Mouse (Mus musculus) monocyte, adult 5-6 weeks (primary cell): Measurements from ENCODE around the gene Tmem120b. TPM values are rescaled to one million over a fixed set of nuclear protein-coding genes. Genes with fewer than 3 reads are reported as not detected.

Source experiments
- ATAC-seq: fragments of 153-309, 156-312 bp; replicated peaks from 2 replicates; pipeline ENCODE4 v1.8.0; 2017; ENCODE audit warnings: mild to moderate bottlenecking; ENCODE audit not compliant: low TSS enrichment, insufficient number of reproducible peaks, severe bottlenecking, poor library complexity, low FRiP score
- total RNA-seq: library from RNA; stranded (forward); fragments of 200-1000, 200-491, 200-594 nt; gene quantifications from 3 replicates; pipeline ENCODE4 v1.2.3, GENCODE M21; 2017

Gene Tmem120b
- total RNA-seq, 1 experiment from 2014 or later: 0.67 TPM

GRCm38 (mm10) chr5:123117257-123117656, 49.0 kb downstream of the Tmem120b start:
- ATAC-seq: peak; percentile 76

DNA sequence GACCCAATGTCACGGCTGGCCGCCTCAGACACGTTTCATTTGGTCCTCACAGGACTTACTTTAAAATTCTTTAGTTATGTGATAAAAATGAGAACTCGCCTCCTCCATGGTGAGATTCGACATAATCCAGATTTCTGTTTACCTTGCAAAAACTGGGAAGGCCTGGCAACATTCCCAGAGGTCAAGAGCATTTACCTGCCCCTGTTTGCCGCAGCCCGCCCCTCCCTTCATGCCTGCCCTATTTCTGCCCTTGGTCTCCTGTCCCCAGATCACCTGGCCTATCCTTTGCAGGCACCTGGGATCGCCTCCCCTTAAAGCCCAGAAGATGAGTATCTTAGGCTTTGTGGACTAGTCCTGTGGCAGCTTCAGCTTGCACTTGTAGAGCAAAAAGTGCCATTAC, 49.6 kb downstream of the Tmem120b start:
- no peak for ATAC-seq

GRCm38 (mm10) chr5:123118826-123119225, 50.6 kb downstream of the Tmem120b start:
- ATAC-seq: no peak

- ATAC-seq: no peak
These were observed 52.5 kb downstream of the Tmem120b start for GRCm38 (mm10) chr5:123120624-123121215.

DNA sequence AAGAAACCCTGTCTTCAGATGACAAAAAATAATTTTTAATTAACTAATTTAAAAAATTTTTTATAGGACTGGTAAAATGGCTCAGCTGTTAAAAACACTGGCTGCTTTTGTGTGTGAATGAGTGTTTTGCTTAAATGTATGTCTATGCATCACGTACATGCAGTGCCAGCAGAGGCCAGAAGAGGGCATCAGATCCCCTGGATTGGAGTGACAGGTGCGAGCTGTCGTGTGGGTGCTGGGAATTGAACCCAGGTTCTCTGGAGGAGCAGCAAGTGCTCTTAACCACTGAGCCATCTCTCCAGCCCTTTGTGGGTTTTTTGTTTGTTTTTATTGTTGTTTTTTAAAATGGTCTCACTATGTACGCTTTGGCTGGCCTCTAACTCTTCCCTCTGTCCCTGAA, 54.0 kb downstream of the Tmem120b start:
- no peak for ATAC-seq

DNA sequence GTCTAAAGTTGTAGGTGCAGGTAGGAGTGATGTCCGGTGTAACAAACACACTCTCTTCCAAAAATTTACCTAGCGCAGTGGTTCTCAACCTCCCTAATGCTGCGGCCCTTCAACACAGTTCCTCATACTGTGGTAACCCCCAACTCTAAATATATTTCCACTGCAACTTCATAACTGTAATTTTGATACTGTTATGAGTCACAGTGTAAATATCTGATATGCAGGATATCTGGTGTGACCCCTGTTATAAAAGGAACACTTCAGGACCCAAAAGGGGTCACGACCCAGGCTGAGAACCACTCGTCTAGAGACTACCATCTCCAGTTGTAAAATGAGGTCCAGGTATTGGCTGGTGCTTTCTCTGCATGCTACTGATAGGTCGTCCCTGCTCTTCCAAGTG, 56.9 kb downstream of the Tmem120b start:
- ATAC-seq: no peak

- peak; percentile 69 for ATAC-seq
These were observed 57.6 kb downstream of the Tmem120b start for GRCm38 (mm10) chr5:123125638-123126406.

DNA sequence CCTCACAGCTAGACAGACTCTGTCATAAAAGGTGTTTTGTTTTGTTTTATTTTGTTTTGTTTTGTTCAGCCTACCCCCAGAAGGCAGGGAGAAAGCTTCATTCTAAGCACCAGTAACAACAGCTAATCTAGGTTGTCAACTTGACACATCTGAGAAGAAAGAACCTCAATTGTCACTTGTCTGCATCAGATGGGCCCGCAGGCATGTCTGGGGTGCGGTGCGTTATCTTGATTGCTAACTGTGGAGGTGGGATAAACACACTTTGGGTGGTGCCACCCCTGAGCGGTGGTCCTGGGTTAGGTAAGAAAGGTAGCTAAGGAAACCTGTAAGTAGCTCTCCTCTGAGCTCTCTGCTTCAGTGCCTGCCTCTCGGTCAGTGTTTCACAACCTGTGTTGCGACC, 58.8 kb downstream of the Tmem120b start:
- ATAC-seq: no peak

DNA sequence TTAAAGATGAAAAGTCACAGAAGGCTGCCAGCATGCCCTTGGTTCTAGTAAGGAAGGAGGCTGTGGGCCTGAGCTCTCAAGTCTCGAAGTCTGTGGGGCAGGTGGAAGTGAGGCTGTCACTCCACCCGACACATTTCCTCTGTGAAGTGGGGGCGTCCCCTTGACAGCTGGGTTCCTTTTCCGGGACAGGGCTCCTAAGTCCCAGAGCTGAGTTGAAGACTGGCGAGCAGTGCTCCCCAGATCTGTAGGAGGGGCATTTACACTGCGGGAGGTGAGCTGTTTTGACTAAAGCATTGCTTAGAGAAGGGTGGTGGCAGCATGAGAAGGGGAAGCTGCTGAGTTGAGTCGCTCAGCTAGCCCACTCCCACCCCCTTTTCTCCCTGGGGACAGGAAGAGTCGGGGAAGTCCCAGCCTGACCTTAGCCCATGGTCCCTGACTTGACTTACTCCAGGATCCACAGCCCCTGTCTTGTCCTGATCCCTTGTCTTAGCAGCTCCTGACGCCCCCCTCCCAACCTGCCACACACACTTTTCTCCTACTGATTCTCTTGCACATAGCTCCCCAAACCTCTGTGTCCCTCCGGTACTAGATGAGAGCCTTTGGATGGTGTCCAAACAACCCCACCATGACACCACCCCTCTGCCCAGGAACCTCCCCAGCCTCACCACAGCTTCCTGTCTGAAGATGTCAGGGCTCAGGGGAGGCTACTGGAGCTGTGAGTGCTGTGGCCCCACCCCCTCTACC, 60.4 kb downstream of the Tmem120b start:
- ATAC-seq: peak; percentile 60

DNA sequence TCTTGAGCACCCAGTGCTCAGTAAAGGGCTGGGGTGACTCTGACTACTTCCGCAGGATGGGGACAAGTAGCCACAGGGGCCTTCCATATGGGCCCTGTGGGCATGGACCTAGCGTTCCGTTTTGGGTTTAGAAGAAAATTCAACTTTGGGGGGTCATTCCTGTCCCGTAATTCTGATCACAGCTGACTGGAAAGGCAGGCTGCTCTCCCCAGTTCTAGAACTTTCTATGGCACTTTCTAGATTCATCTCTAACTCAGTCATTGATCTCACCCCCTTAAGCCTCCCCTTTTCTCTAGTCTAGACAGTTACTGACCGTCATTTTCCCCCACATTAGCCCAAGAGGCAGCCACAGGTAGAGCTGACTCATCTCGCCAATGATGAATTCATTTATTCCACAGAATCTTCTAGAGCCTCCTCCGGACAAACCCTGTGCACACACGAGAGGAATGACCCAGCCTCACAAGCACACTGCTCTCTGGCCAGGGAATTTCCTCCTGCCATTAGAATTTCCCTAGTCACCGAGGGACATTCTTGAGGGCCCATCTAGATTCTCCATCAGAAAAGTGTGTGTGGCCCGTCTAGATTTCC, 61.0 kb downstream of the Tmem120b start:
- ATAC-seq: no peak

DNA sequence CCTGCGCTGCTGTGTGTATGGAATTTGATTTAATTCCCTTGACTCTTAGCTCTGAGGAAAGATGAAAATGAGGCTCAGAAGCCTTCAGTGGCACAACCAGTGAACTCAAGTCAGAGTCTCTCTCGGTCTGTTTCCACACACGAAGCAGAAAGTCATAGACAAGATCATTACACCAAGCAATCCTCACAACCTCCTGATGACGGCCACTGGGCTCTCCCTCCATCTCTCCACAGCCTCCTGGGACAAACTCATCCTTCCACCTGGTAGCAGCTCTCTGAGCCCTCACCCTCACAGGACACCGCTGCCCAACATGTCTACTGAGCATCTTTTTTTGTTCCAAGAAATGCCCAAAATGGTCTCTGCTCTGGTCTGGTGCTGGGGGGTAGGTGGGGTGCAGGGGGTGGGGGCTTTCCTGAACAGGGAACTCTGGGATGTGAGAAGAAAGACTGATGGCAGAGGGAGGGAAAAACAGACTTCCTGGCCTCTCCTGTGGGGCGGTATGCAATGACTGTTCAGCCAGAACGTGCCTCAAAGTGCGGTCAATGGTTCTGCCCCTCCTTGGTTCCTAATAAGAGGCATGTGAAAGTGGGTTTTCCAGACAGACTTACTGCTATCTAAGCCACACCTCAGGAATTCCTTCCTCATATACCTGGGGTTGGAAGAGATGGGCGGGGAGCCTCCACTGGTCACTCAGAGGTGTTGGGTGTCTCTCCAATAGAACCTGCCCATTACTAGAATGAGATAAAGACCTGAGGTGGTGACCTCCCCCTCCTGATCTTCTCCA, 62.0 kb downstream of the Tmem120b start:
- ATAC-seq: no peak

GRCm38 (mm10) chr5:123130814-123131148, 62.6 kb downstream of the Tmem120b start:
- ATAC-seq: no peak

GRCm38 (mm10) chr5:123132308-123133071, 64.3 kb downstream of the Tmem120b start, which contains the start of gene Rhof:
Rhof (minus strand) TSS chr5:123132692.
- peak; percentile 45 for ATAC-seq

DNA sequence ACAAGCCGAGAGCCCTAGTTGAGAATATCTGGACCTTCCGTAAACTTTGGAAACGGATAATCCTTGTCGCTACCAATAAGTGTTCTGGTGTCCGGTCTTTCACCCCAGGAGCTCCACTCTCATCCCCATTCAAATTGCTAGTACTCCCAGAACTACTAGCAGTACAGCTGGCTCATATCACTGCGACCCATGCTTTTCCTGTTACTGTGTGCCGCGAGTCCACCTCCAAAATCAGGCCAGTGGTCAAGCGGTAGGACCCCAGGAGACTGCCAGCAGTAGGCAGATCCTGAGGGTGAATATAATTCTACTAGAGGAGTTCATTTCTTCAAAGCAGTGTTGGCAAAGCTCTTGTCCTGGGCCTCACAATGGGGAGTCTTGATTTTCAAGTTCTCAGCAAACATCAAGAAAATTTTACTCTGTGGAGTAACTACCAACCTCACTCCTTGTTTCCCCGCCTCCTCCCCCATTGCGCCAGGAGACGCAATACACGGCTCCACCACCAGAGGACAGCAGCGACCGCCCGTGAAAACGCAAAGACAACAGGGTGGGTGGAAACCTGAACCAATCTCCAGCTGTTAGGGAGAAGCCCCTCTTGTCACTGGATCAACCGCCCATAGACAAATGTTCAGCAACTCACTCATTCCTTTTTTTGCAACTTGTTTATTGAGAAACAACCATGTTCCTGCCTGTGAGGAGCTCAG, 65.0 kb downstream of the Tmem120b start:
- 0 out of 2 replicates have a peak, but pooled peaks have one; percentile 15 for ATAC-seq

DNA sequence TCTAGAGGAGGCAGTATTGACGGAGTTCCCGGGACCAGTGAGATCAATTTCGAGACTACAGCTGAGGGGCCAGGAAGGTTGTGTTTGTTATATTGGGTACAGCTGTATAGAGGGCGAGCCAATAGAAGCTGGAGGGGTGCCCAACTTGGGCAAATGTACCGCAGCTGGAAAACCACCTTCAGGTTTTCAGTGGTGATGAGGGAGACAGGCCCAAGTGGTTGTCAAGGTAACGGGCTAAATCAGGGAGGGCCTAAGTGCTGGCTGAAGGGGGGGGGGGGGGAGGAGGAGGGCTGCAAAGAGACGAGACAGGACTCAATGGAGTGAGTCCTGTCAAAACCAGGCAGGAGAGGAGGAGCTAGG, 65.5 kb downstream of the Tmem120b start:
- ATAC-seq: no peak

DNA sequence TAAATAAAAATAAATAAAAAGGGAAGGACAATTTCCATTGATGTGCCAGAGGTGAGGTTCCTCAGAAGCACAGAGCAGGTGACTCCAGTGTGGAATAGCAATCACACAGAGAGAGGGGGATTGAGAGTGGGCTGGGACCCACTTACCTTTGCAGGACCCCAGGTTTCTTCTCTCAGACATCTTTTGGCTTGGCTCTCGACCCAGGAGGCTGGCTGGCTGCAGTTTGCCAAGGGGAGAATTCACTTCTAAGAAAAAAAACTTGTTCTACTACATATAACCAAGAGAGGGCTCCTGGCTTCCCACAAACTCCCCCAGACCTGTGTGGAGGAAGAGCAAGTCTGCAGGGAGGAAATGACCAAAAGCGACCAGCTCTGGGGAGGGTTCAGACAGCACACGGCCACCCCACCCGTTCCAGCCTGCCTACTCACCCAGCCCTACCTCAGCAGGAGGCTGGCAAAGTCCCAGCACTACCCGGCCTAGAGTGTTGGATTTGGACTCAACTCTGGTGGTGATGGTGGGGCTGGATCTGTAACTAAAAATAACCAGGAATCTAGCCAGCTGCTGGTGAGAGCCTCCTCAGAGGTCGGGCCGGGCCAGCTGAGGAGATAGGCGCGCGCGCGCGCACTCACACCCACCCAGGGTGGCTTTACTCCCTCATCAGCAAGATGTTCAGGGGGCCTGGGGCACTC, 66.1 kb downstream of the Tmem120b start:
- ATAC-seq: no peak

- ATAC-seq: no peak
These were observed 66.7 kb downstream of the Tmem120b start for GRCm38 (mm10) chr5:123134875-123135382.
